Mouse (Mus musculus): ENCODE measurements around the gene Olfr2. TPM values are rescaled to one million over a fixed set of nuclear protein-coding genes. Genes with fewer than 3 reads are reported as not detected.
"Not testable (repeated sequence)": the region's sequence is repeated elsewhere in the genome, so short reads cannot be mapped to it uniquely, and the experiment has no call there.

Olfr2 gene
- polyA plus RNA-seq, 1 experiment from 2014 or later, result not detected

- Histone ChIP-seq H3K27me3 (replicated peaks; ENCODE audit: control insufficient read depth, insufficient read depth, low read length) (no peaks in the 10 kb centered on the region), H3K4me3 (ENCODE audit: low read depth, low read length) (no peak overlapping the region), H3K36me3 (ENCODE audit: control insufficient read depth, insufficient read depth, low read length) (no peaks in the 10 kb centered on the region), H3K9ac (ENCODE audit: low read depth, low read length) (no peak overlapping the region), H3K9me3 (ENCODE audit: control insufficient read depth, low read length) (no peaks in the 10 kb centered on the region), H3K4me2 (no peak overlapping the region), H3K27ac (ENCODE audit: low read depth, low read length) (no peak overlapping the region), H3K4me1 (replicated peaks; ENCODE audit: control insufficient read depth, insufficient read depth, low read length) (no peaks in the 10 kb centered on the region)
- 82% methylated on average over 3 of the region's 3 CpGs for WGBS
- ATAC-seq (replicated peaks; ENCODE audit: low FRiP score) (no peak), DNase-seq (ENCODE audit: low spot score) (no peak)
These were observed 20.6 kb downstream of the Olfr2 start for GRCm38 (mm10) chr7:106985236-106985635.

DNA sequence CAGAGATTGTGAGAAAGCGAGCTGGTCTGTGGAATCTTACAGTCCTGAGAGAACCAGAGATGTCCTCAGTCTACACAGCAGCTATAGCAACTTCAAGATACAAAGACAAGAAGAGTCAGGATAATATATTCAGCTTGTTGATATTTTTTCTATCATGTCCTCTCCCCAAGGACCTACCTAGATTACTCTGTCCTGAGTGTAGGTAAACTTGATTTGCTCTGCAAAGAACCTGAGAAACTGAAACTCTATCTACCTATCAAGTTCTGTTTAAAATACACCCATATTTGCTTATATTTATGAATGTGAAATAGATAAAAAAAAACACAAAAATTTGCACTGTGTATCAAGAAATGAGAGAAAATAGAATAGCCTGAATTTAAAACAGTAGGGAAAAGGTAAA is 30.5 kb downstream of the Olfr2 start, which contains the start of gene Olfr711:
Olfr711 (minus strand) TSS at position 101 of the 400 bp plus-strand sequence.
- 67% methylated on average over 1 of the region's 1 CpGs for WGBS
- no peak for ATAC-seq (replicated peaks; ENCODE audit: low FRiP score)

DNA sequence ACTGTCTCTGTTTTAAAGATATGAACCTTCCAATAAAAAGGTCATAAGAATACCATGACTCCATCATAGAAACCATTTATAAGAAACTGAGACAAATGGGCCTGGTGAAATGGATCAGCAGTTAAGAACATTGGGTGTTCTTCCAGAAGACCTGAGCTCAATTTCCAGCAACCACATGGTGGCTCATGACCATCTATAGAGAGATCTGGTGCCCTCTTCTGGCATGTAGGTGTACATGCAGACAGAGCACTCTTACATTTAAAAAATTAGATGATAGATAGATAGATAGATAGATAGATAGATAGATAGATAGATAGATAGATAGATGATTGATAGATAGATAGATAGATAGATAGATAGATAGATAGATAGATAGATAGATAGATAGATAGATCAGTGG is 38.4 kb downstream of the Olfr2 start:
- not testable (repeated sequence) for H3K4me3 ChIP-seq (ENCODE audit: low read depth, low read length); ATAC-seq (replicated peaks; ENCODE audit: low FRiP score); H3K9ac ChIP-seq (ENCODE audit: low read depth, low read length); H3K36me3 ChIP-seq (ENCODE audit: control insufficient read depth, insufficient read depth, low read length); H3K27ac ChIP-seq (ENCODE audit: low read depth, low read length); DNase-seq (ENCODE audit: low spot score); H3K4me2 ChIP-seq; H3K27me3 ChIP-seq (replicated peaks; ENCODE audit: control insufficient read depth, insufficient read depth, low read length); H3K4me1 ChIP-seq (replicated peaks; ENCODE audit: control insufficient read depth, insufficient read depth, low read length); H3K9me3 ChIP-seq (ENCODE audit: control insufficient read depth, low read length)

More for the DNA sequence above, 30.5 kb downstream of the Olfr2 start, which contains the start of gene Olfr711:
- Histone ChIP-seq H3K9me3 (ENCODE audit: control insufficient read depth, low read length) (no peaks in the 10 kb centered on the region), H3K4me3 (ENCODE audit: low read depth, low read length) (no peak within 1 kb of the TSS), H3K4me1 (replicated peaks; ENCODE audit: control insufficient read depth, insufficient read depth, low read length) (no peaks in the 10 kb centered on the region), H3K27me3 (replicated peaks; ENCODE audit: control insufficient read depth, insufficient read depth, low read length) (no peaks in the 10 kb centered on the region), H3K4me2 (no peak within 1 kb of the TSS), H3K27ac (ENCODE audit: low read depth, low read length) (no peak within 1 kb of the TSS), H3K36me3 (ENCODE audit: control insufficient read depth, insufficient read depth, low read length) (no peaks in the 10 kb centered on the region), H3K9ac (ENCODE audit: low read depth, low read length) (no peak within 1 kb of the TSS)
- DNase-seq (ENCODE audit: low spot score), result no peak

GRCm38 (mm10) chr7:106963837-106964236 is 42.0 kb downstream of the Olfr2 start, which contains the start of gene Olfr6:
Olfr6 (minus strand) TSS chr7:106963937.
- H3K9ac ChIP-seq (ENCODE audit: low read depth, low read length), result no peak within 1 kb of the TSS
- no peaks in the 10 kb centered on the region for H3K27me3 ChIP-seq (replicated peaks; ENCODE audit: control insufficient read depth, insufficient read depth, low read length)
- ATAC-seq (replicated peaks; ENCODE audit: low FRiP score) (no peak), DNase-seq (ENCODE audit: low spot score) (no peak)
- no peak within 1 kb of the TSS for H3K4me3 ChIP-seq (ENCODE audit: low read depth, low read length)
- H3K4me2 ChIP-seq, result no peak within 1 kb of the TSS
- H3K27ac ChIP-seq (ENCODE audit: low read depth, low read length), result no peak within 1 kb of the TSS
- no peaks in the 10 kb centered on the region for H3K36me3 ChIP-seq (ENCODE audit: control insufficient read depth, insufficient read depth, low read length)
- no peaks in the 10 kb centered on the region for H3K4me1 ChIP-seq (replicated peaks; ENCODE audit: control insufficient read depth, insufficient read depth, low read length)
- no peaks in the 10 kb centered on the region for H3K9me3 ChIP-seq (ENCODE audit: control insufficient read depth, low read length)
- WGBS, result 80% methylated on average over 1 of the region's 1 CpGs

- H3K4me1 ChIP-seq (replicated peaks; ENCODE audit: control insufficient read depth, insufficient read depth, low read length), result no peaks in the 10 kb centered on the region
- no peak within 1 kb of the TSS for H3K9ac ChIP-seq (ENCODE audit: low read depth, low read length)
- H3K27me3 ChIP-seq (replicated peaks; ENCODE audit: control insufficient read depth, insufficient read depth, low read length), result no peaks in the 10 kb centered on the region
- no peaks in the 10 kb centered on the region for H3K36me3 ChIP-seq (ENCODE audit: control insufficient read depth, insufficient read depth, low read length)
- no peaks in the 10 kb centered on the region for H3K9me3 ChIP-seq (ENCODE audit: control insufficient read depth, low read length)
- no peak for DNase-seq (ENCODE audit: low spot score)
- no peak within 1 kb of the TSS for H3K27ac ChIP-seq (ENCODE audit: low read depth, low read length)
- H3K4me2 ChIP-seq, result no peak within 1 kb of the TSS
- no peak for ATAC-seq (replicated peaks; ENCODE audit: low FRiP score)
- no peak within 1 kb of the TSS for H3K4me3 ChIP-seq (ENCODE audit: low read depth, low read length)
- WGBS, result 73% methylated on average over 3 of the region's 3 CpGs
These were observed 57.7 kb downstream of the Olfr2 start, which contains the start of gene Olfr710 for GRCm38 (mm10) chr7:106948212-106948611. Olfr710 (minus strand) TSS chr7:106948312.

Other genes with a start within 250 kb of the Olfr2 start
- not detected in 2 replicates for gene Olfr699, start 212.9 kb downstream of the Olfr2 start, polyA plus RNA-seq (2014; fragmentation: Nextera tagmentation; extraction: Ambion mirVana)
- not detected in 2 replicates for gene Olfr700, start 197.2 kb downstream of the Olfr2 start, polyA plus RNA-seq (2014; fragmentation: Nextera tagmentation; extraction: Ambion mirVana)
- not detected in 2 replicates for gene Olfr701, start 191.9 kb downstream of the Olfr2 start, polyA plus RNA-seq (2014; fragmentation: Nextera tagmentation; extraction: Ambion mirVana)
- gene Olfr702, start 172.2 kb downstream of the Olfr2 start, polyA plus RNA-seq (2014; fragmentation: Nextera tagmentation; extraction: Ambion mirVana), result not detected in 2 replicates
- not detected in 2 replicates for gene Olfr703, start 162.7 kb downstream of the Olfr2 start, polyA plus RNA-seq (2014; fragmentation: Nextera tagmentation; extraction: Ambion mirVana)
- not detected in 2 replicates for gene Olfr704, start 142.9 kb downstream of the Olfr2 start, polyA plus RNA-seq (2014; fragmentation: Nextera tagmentation; extraction: Ambion mirVana)
- not detected in 2 replicates for gene Olfr705, start 129.2 kb downstream of the Olfr2 start, polyA plus RNA-seq (2014; fragmentation: Nextera tagmentation; extraction: Ambion mirVana)
- gene Olfr706, start 117.9 kb downstream of the Olfr2 start, polyA plus RNA-seq (2014; fragmentation: Nextera tagmentation; extraction: Ambion mirVana), result not detected in 2 replicates
- gene Olfr707, start 104.8 kb downstream of the Olfr2 start, polyA plus RNA-seq (2014; fragmentation: Nextera tagmentation; extraction: Ambion mirVana), result not detected in 2 replicates
- not detected in 2 replicates for gene Olfr1532-ps1, start 98.1 kb downstream of the Olfr2 start, polyA plus RNA-seq (2014; fragmentation: Nextera tagmentation; extraction: Ambion mirVana)
- not detected in 2 replicates for gene Olfr709-ps1, start 73.9 kb downstream of the Olfr2 start, polyA plus RNA-seq (2014; fragmentation: Nextera tagmentation; extraction: Ambion mirVana)
- not detected in 2 replicates for gene Olfr710, start 57.8 kb downstream of the Olfr2 start, polyA plus RNA-seq (2014; fragmentation: Nextera tagmentation; extraction: Ambion mirVana)
- not detected in 2 replicates for gene Olfr6, start 42.1 kb downstream of the Olfr2 start, polyA plus RNA-seq (2014; fragmentation: Nextera tagmentation; extraction: Ambion mirVana)
- not detected in 2 replicates for gene Olfr711, start 30.6 kb downstream of the Olfr2 start, polyA plus RNA-seq (2014; fragmentation: Nextera tagmentation; extraction: Ambion mirVana)
- not detected in 2 replicates for gene Olfr713, start 25.1 kb upstream of the Olfr2 start, polyA plus RNA-seq (2014; fragmentation: Nextera tagmentation; extraction: Ambion mirVana)
- gene Olfr714, start 64.9 kb upstream of the Olfr2 start, polyA plus RNA-seq (2014; fragmentation: Nextera tagmentation; extraction: Ambion mirVana), result not detected in 2 replicates
- not detected in 2 replicates for gene Olfr17, start 87.1 kb upstream of the Olfr2 start, polyA plus RNA-seq (2014; fragmentation: Nextera tagmentation; extraction: Ambion mirVana)
- not detected in 2 replicates for gene Olfr715b, start 104.3 kb upstream of the Olfr2 start, polyA plus RNA-seq (2014; fragmentation: Nextera tagmentation; extraction: Ambion mirVana)
- not detected in 2 replicates for gene Olfr715, start 125.0 kb upstream of the Olfr2 start, polyA plus RNA-seq (2014; fragmentation: Nextera tagmentation; extraction: Ambion mirVana)
- not detected in 2 replicates for gene Olfr716, start 132.3 kb upstream of the Olfr2 start, polyA plus RNA-seq (2014; fragmentation: Nextera tagmentation; extraction: Ambion mirVana)
- gene Nlrp14, start 160.9 kb upstream of the Olfr2 start, polyA plus RNA-seq (2014; fragmentation: Nextera tagmentation; extraction: Ambion mirVana), result not detected in 2 replicates
- not detected in 2 replicates for gene Rbmxl2, start 203.4 kb upstream of the Olfr2 start, polyA plus RNA-seq (2014; fragmentation: Nextera tagmentation; extraction: Ambion mirVana)

Measured in liver, embryonic 11.5 days (tissue).